Mouse (Mus musculus) skeletal muscle tissue, adult 2 months (tissue): Measurements from ENCODE around the gene Ankub1.
A peak's percentile ranks its signal among the peaks of the same experiment; 100 is the strongest.

Source experiments
- DNase-seq: peaks from one replicate; pipeline ENCODE4 v3.0.0-alpha.2; 2012; ENCODE audit warnings: low read depth, low spot score

The Ankub1 gene

DNA sequence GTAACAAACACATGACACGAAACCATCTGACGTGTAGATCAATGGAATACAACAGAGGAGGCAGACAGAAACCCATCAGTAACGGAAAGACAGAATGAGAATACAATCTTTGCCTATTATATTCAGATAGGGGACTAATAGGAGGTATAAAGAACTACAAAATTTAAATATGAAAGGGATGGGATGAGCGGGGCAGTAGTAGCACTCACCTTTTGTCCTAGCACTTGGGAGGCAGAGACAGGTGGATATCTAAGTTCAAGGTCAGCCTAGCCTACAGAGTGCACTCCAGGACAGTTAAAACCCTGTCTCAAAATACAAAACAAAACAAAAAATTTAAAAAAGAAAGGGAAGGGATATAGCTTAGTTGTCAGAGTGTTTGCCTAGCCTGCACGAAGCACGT lies 49.4 kb downstream of the Ankub1 start:
- DNase-seq = no peak

GRCm38 (mm10) chr3:57637596-57637995 lies 55.0 kb downstream of the Ankub1 start:
- DNase-seq = no peak

- no peak for DNase-seq
Observed at GRCm38 (mm10) chr3:57634763-57635487, 57.7 kb downstream of the Ankub1 start.

GRCm38 (mm10) chr3:57626954-57627513 lies 65.6 kb downstream of the Ankub1 start:
- DNase-seq = no peak

DNA sequence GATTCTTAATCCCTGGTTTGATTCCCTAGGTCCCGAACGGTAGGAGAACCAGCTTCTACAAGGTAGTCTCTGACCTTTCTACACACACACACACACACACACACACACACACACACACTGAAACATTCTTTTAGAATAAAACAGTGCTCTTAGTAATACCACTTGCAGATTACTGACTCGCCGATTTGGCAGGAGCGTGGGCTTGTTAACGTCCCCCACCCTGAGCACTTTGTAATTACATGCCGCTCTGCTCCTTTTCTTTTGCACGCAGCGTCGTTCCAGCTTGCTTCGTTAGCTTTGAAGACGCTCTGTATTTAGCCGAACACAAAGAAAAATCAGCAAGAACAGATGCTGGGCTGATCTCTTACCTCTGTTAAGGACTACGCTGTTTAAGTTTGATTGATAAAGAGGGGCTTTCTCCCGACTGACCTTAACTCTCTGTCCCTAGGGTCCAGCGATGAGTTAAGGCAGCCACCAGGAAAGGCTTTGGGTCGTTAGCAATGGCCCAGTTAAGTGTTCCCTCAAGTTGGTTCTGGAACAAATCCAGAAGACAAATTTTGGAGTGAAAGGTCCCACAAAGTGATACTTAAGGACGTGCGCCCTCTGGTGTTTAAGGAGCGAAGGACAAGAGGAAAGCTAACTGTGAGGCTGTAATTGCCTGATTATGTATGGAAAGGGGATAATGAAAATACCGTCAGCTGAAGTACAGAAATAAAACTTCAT lies 67.2 kb downstream of the Ankub1 start:
- peak; percentile 75 for DNase-seq

DNA sequence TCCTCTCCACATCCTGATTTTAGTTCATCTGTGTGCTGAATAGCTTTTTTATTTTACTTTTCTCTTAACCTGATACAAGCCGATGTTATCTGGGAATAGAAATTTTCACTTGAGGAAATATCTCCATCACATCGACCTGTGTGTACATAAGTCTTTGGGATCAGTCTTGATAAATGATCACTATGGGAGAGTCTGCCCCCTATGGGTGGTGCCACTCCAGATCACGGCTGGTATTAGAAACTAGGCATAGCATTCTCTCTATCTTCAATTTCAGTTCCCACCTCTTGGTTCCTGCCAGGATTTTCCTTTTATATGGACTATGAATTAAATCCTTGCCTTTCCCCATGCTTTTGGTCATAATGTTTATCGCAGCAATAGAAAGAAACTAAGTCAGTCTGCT lies 72.9 kb downstream of the Ankub1 start:
- DNase-seq = no peak

DNA sequence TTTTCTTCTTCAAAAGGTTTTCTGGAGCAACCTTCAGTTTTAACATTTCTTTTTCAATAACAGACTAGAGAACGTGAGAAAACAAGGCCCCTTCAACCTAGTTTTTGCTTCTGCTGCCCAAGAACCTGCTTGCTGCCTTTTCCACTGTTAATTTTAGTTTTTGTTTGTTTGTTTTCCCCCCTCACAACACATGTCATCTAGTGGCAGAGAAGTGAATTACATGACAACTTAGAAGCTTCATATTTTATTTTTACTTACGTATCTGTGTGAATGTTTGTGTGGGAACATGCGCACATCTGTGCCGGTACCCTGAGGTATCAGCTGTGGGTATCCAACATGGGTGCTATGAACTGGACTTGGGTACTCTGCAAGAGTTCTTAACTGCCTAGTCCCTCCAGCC lies 76.9 kb downstream of the Ankub1 start:
- DNase-seq = no peak

GRCm38 (mm10) chr3:57612430-57612997 lies 80.1 kb downstream of the Ankub1 start:
- no peak for DNase-seq

- no peak for DNase-seq
Observed at GRCm38 (mm10) chr3:57611776-57612175, 80.8 kb downstream of the Ankub1 start.
